Mouse (Mus musculus) hindbrain, embryonic 16.5 days (tissue): Measurements from ENCODE around the gene Shank3. TPM values are rescaled to one million over a fixed set of nuclear protein-coding genes. Genes with fewer than 3 reads are reported as not detected.

Experiments used
- polyA plus RNA-seq: library from polyadenylated mRNA; unstranded; fragments of >200 nt; fragmentation: Nextera tagmentation; extraction: Ambion mirVana; gene quantifications from 2 replicates; pipeline ENCODE4 v1.2.1, GENCODE M21; 2015

The Shank3 gene
- polyA plus RNA-seq, 1 experiment from 2014 or later = 8.4 TPM

Other genes with a start within 250 kb of the Shank3 start
- gene Sbf1, start 184.3 kb upstream of the Shank3 start, polyA plus RNA-seq = 93.2 and 102 TPM in 2 replicates
- gene Adm2, start 176.9 kb upstream of the Shank3 start, polyA plus RNA-seq = not detected in 2 replicates
- not detected in 2 replicates for gene Miox, start 165.2 kb upstream of the Shank3 start, polyA plus RNA-seq
- gene Lmf2, start 144.0 kb upstream of the Shank3 start, polyA plus RNA-seq = 33.0 and 38.5 TPM in 2 replicates
- 115 and 122 TPM in 2 replicates for gene Ncaph2, start 143.9 kb upstream of the Shank3 start, polyA plus RNA-seq
- gene Sco2, start 125.8 kb upstream of the Shank3 start, polyA plus RNA-seq = 16.7 and 20.2 TPM in 2 replicates
- 2.6 TPM in 2 replicates for gene Tymp, start 122.6 kb upstream of the Shank3 start, polyA plus RNA-seq
- gene Odf3b, start 120.3 kb upstream of the Shank3 start, polyA plus RNA-seq = 4.8 and 5.4 TPM in 2 replicates
- 0.08 TPM in 1 of 2 replicates, not detected in the other for gene Klhdc7b, start 114.7 kb upstream of the Shank3 start, polyA plus RNA-seq
- not detected in 2 replicates for gene Syce3, start 89.1 kb upstream of the Shank3 start, polyA plus RNA-seq
- 0.60 and 1.4 TPM in 2 replicates for gene Cpt1b, start 73.8 kb upstream of the Shank3 start, polyA plus RNA-seq
- gene C730034F03Rik, start 70.0 kb upstream of the Shank3 start, polyA plus RNA-seq = 5.3 and 5.9 TPM in 2 replicates
- gene Gm44502, start 69.9 kb upstream of the Shank3 start, polyA plus RNA-seq = 0.11 TPM in 1 of 2 replicates, not detected in the other
- gene Chkb, start 69.7 kb upstream of the Shank3 start, polyA plus RNA-seq = 82.1 and 85.6 TPM in 2 replicates
- 84.5 and 88.1 TPM in 2 replicates for gene Mapk8ip2, start 45.7 kb upstream of the Shank3 start, polyA plus RNA-seq
- gene Arsa, start 22.2 kb upstream of the Shank3 start, polyA plus RNA-seq = 35.4 and 37.3 TPM in 2 replicates
- gene Acr, start 68.7 kb downstream of the Shank3 start, polyA plus RNA-seq = 0.75 and 0.93 TPM in 2 replicates
- gene Rabl2, start 92.3 kb downstream of the Shank3 start, polyA plus RNA-seq = 81.8 and 91.8 TPM in 2 replicates